Mouse (Mus musculus) neural tube, embryonic 13.5 days (tissue): ENCODE measurements at regions not wholly inside any gene's neighbourhood (a gene's known extent, or its start where the extent isn't known, plus 50 kb on each side); places are given as distances from the start of the nearest gene placed in this dataset.

ENCODE experiments used
- ATAC-seq: fragments of 200-750 bp; cut with Nextera tagmentation; 2 replicates; pipeline ENCODE4 v1.8.0; 2017; ENCODE audit warnings: low read depth, mild to moderate bottlenecking, moderate TSS enrichment, moderate library complexity
- H3K27ac ChIP-seq: fragments of 300-500 bp; sonication (generic); replicated peaks from 2 replicates; pipeline ENCODE4 v1.5.1; 2015; ENCODE audit warnings: moderate library complexity, mild to moderate bottlenecking, inconsistent platforms
- H3K27me3 ChIP-seq: fragments of 300-500 bp; sonication (generic); 2 replicates; pipeline ENCODE4 v1.6.1; 2015; ENCODE audit warnings: mild to moderate bottlenecking, inconsistent platforms
- H3K36me3 ChIP-seq: fragments of 300-500 bp; sonication (generic); 2 replicates; pipeline ENCODE4 v1.6.1; 2015; ENCODE audit warnings: mild to moderate bottlenecking, inconsistent platforms
- H3K4me1 ChIP-seq: fragments of 300-500 bp; sonication (generic); replicated peaks from 2 replicates; pipeline ENCODE4 v1.6.1; 2015; ENCODE audit warnings: inconsistent platforms
- H3K4me2 ChIP-seq: fragments of 300-500 bp; sonication (generic); 2 replicates; pipeline ENCODE4 v1.6.1; 2015; ENCODE audit warnings: inconsistent platforms, mild to moderate bottlenecking, moderate library complexity
- H3K4me3 ChIP-seq: fragments of 300-500 bp; sonication (generic); 2 replicates; pipeline ENCODE4 v1.5.1; 2015; ENCODE audit warnings: mild to moderate bottlenecking, inconsistent platforms
- H3K9ac ChIP-seq: fragments of 300-500 bp; sonication (generic); 2 replicates; pipeline ENCODE4 v1.6.1; 2015; ENCODE audit warnings: moderate library complexity, mild to moderate bottlenecking, inconsistent platforms
- H3K9me3 ChIP-seq: fragments of 300-500 bp; sonication (generic); 2 replicates; pipeline ENCODE4 v1.6.1; 2016; ENCODE audit warnings: inconsistent platforms
- WGBS: fragments of 180-500 bp; shearing (Covaris S2); methylation state at CpG from one replicate; pipeline ENCODE4 v1.1.7; 2015; 5-methylcytosine and 5-hydroxymethylcytosine counted together

DNA sequence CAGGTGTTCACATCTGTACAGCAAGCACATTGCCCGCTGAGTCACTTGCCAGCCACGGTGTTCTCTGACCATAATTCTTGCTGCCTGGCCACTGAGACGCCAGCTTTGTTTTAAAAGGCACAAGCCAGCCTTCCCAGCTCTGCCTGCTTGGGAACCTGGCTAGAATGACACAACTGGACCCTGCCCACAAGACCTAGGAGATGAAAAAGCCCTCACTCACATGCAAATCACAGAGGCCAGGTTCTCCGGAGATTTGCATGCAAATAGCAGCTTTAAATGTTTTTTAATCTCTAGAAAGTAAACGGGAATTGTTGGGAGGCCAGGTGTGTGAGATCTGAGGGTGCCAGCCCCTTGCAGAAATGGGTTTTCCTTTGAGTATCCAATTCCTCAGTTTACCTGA is 71.9 kb downstream of the 1810010D01Rik start:
- Histone ChIP-seq H3K9me3 (peaks cover 11% of the 10 kb centered on the region; the same call in 1 of the 2 replicates), H3K4me2 (no peak overlapping the region), H3K27ac (no peak overlapping the region), H3K36me3 (no peaks in the 10 kb centered on the region), H3K27me3 (peaks cover 3% of the 10 kb centered on the region; the same call in 1 of the 2 replicates), H3K9ac (no peak overlapping the region), H3K4me1 (0 out of 2 replicates have a peak, but pooled peaks cover 5% of the 10 kb centered on the region), H3K4me3 (no peak overlapping the region)
- ATAC-seq = no peak
- WGBS = 13% methylated on average over 5 of the region's 5 CpGs

DNA sequence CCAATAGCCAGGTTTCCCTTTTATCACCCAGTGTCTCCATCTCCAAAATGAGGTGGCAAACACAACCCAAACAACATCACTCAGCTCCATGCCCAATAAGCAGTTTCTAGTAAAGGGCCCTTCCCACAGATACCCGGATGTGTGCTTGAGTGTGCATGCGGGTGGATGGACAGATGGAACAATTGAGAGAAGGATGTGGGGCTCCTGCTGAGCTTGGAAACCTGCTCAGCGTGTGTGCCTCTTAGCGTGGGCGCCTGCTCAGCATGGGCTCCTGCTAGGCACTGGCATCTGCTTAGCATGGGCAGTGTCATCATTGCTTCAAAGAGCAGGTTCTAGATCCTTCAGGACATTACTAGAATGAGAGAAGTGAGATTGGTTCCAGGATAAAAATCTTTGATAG is 75.4 kb downstream of the 1810010D01Rik start:
- no peak for ATAC-seq
- Histone ChIP-seq H3K4me1 (peaks cover 13% of the 10 kb centered on the region), H3K9me3 (no peaks in the 10 kb centered on the region), H3K4me2 (no peak overlapping the region), H3K36me3 (no peaks in the 10 kb centered on the region), H3K27ac (no peak overlapping the region), H3K27me3 (peaks cover 3% of the 10 kb centered on the region; the same call in 1 of the 2 replicates), H3K4me3 (no peak overlapping the region), H3K9ac (no peak overlapping the region)
- 89% methylated on average over 5 of the region's 5 CpGs for WGBS

GRCm38 (mm10) chr7:145131438-145132159 is 76.3 kb downstream of the 1810010D01Rik start:
- no peak overlapping the region for H3K27ac ChIP-seq
- 87% methylated on average over 8 of the region's 8 CpGs for WGBS
- no peak overlapping the region for H3K4me3 ChIP-seq
- H3K9me3 ChIP-seq = no peaks in the 10 kb centered on the region
- H3K36me3 ChIP-seq = no peaks in the 10 kb centered on the region
- no peak overlapping the region for H3K9ac ChIP-seq
- H3K27me3 ChIP-seq = peaks cover 3% of the 10 kb centered on the region; the same call in 1 of the 2 replicates
- H3K4me2 ChIP-seq = no peak overlapping the region
- peaks cover 19% of the 10 kb centered on the region for H3K4me1 ChIP-seq
- no peak for ATAC-seq

DNA sequence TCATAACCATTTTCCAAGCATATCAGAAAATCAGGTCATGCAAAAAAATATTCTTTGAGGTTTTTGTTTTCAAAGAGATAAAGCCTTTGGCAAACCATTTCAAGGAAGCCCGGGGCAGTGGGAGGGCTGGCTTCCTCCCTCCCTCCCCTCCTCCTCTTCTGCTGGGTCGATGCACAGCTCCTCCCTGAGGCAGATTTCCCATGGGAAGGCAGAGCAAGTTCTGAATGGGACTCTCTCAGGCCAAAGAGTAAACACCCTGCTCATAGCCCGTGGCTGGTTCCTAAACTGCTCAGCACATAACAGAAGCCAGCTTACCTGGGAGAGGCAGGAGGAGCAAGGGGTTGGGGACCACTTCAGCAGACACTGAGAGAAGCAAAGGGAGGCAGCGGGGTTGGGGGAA is 77.9 kb downstream of the 1810010D01Rik start:
- Histone ChIP-seq H3K4me1 (peaks cover 14% of the 10 kb centered on the region), H3K27ac (no peak overlapping the region), H3K4me2 (no peak overlapping the region), H3K9me3 (no peaks in the 10 kb centered on the region), H3K9ac (no peak overlapping the region), H3K4me3 (no peak overlapping the region), H3K36me3 (no peaks in the 10 kb centered on the region), H3K27me3 (peaks cover 3% of the 10 kb centered on the region; the same call in 1 of the 2 replicates)
- no peak for ATAC-seq
- WGBS = 26% methylated on average over 4 of the region's 4 CpGs

DNA sequence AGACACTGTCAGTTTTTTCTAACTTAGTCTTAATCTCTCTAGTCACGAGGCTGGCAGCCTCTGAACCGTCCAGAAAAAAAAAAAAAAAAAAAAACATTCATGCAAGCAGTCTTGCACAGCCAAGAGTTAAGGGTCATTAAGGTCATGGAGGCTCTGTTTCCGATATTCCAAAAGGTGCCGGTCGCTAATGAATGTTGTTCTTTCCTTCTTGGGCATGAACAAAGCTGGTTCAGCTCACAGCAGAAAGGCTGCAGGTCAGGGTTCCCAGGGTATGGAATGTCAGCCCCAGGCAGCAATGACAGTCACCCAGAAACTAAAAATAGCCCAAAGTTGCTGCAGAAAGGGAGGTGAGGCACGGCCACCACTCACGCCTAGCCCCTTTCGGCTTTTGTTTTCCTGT is 80.3 kb downstream of the 1810010D01Rik start:
- no peaks in the 10 kb centered on the region for H3K36me3 ChIP-seq
- 38% methylated on average over 8 of the region's 8 CpGs for WGBS

GRCm38 (mm10) chr7:145127180-145127579 is 80.7 kb downstream of the 1810010D01Rik start:
- WGBS = 30% methylated on average over 4 of the region's 4 CpGs
- H3K4me1 ChIP-seq = peaks cover 14% of the 10 kb centered on the region
- H3K4me2 ChIP-seq = no peak overlapping the region
- H3K27ac ChIP-seq = no peak overlapping the region
- no peak overlapping the region for H3K4me3 ChIP-seq
- H3K9ac ChIP-seq = no peak overlapping the region
- no peak for ATAC-seq
- no peaks in the 10 kb centered on the region for H3K36me3 ChIP-seq
- no peaks in the 10 kb centered on the region for H3K27me3 ChIP-seq
- no peaks in the 10 kb centered on the region for H3K9me3 ChIP-seq

More for the DNA sequence above, 80.3 kb downstream of the 1810010D01Rik start:
- H3K4me1 ChIP-seq = peaks cover 14% of the 10 kb centered on the region
- ATAC-seq = no peak
- H3K27ac ChIP-seq = no peak overlapping the region
- no peaks in the 10 kb centered on the region for H3K9me3 ChIP-seq
- H3K27me3 ChIP-seq = no peaks in the 10 kb centered on the region
- H3K4me2 ChIP-seq = no peak overlapping the region
- no peak overlapping the region for H3K9ac ChIP-seq
- no peak overlapping the region for H3K4me3 ChIP-seq

DNA sequence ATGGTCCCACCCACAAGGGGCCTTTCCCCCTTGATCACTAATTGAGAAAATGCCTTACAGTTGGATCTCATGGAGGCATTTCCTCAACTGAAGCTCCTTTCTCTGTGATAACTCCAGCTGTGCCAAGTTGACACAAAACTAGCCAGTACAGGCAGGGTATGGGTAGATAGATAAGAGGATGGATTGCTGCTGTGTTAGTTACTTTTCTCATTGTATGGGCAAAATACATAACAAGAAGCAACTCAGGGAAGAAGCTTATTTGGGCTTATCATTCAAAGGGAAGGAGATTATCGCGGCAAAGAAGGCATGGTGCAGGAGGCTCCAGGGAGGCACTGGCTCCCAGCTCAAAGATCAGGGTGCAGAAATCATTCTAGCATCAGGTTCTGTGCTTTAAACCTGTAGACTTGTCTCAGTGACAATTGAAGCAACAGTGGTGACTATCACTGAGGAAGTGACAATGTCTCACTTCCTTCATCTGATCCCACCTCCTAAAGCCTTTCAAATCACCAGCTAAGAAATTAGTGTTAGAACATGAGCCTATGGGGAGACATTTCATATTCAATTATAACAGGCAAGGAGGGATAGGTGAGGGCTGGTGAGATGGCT is 83.8 kb downstream of the 1810010D01Rik start:
- H3K9me3 ChIP-seq = no peaks in the 10 kb centered on the region
- no peak overlapping the region for H3K4me2 ChIP-seq
- no peak for ATAC-seq
- no peak overlapping the region for H3K4me3 ChIP-seq
- no peak overlapping the region for H3K27ac ChIP-seq
- peaks cover 6% of the 10 kb centered on the region for H3K4me1 ChIP-seq
- no peaks in the 10 kb centered on the region for H3K36me3 ChIP-seq
- no peak overlapping the region for H3K9ac ChIP-seq
- 94% methylated on average over 2 of the region's 2 CpGs for WGBS
- H3K27me3 ChIP-seq = no peaks in the 10 kb centered on the region

- Histone ChIP-seq H3K36me3 (no peaks in the 10 kb centered on the region), H3K4me3 (no peak overlapping the region), H3K27me3 (no peaks in the 10 kb centered on the region), H3K9ac (no peak overlapping the region), H3K4me1 (peaks cover 6% of the 10 kb centered on the region), H3K27ac (no peak overlapping the region), H3K4me2 (no peak overlapping the region), H3K9me3 (no peaks in the 10 kb centered on the region)
- ATAC-seq = no peak
- WGBS = 85% methylated on average over 2 of the region's 2 CpGs
Observed at GRCm38 (mm10) chr7:145122471-145122870, 85.4 kb downstream of the 1810010D01Rik start.

DNA sequence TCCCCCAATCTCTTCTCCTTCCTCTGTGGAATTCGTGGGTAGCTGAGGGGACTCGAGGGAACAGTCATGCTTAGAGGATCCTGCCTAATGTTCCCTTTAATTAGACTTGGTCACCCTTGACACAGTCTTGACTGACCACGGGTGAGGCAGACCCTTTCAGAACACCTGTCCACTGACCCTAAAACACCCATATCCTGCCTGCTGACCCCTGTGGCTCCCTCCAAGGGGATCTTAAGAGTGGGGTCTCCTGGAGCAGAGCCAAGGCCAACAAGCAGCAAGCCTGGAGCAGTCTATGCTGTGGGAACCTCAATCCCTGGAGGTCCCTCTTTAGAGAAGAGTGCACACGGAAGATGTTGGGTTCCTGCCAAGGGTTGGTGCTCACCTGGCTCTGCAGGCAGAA is 89.5 kb downstream of the 1810010D01Rik start:
- 83% methylated on average over 4 of the region's 4 CpGs for WGBS
- Histone ChIP-seq H3K4me1 (no peaks in the 10 kb centered on the region; the same call in 1 of the 2 replicates), H3K4me3 (no peak overlapping the region), H3K9ac (no peak overlapping the region), H3K4me2 (no peak overlapping the region), H3K36me3 (no peaks in the 10 kb centered on the region), H3K9me3 (no peaks in the 10 kb centered on the region), H3K27me3 (no peaks in the 10 kb centered on the region), H3K27ac (no peak overlapping the region)
- no peak for ATAC-seq

DNA sequence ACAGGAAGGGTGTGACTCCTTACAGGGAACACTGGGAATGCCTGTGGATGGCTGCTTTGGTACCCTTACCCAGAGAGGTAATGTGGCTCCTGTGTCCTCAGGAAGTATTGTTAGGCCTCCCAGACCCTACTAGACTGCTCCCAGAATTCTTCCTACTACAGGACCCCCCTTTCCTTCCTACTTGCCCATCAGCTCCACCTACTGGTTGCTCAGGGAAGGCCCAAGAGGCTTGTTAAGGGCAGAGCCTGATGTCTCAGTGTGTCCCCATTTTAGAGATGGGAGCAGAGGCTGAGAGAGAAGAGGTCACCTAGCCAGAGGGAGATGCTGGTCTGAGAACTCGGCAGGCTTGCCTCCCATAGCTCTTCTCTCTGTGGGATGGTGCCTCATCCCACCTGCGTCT is 93.3 kb downstream of the 1810010D01Rik start:
- WGBS = 80% methylated on average over 2 of the region's 2 CpGs
- no peak overlapping the region for H3K9ac ChIP-seq
- no peaks in the 10 kb centered on the region for H3K9me3 ChIP-seq
- no peak for ATAC-seq
- no peaks in the 10 kb centered on the region for H3K36me3 ChIP-seq
- H3K27me3 ChIP-seq = no peaks in the 10 kb centered on the region
- H3K4me2 ChIP-seq = no peak overlapping the region
- H3K4me1 ChIP-seq = peaks cover 16% of the 10 kb centered on the region
- H3K27ac ChIP-seq = no peak overlapping the region
- no peak overlapping the region for H3K4me3 ChIP-seq

GRCm38 (mm10) chr7:145114145-145114544 is 93.8 kb downstream of the 1810010D01Rik start:
- Histone ChIP-seq H3K4me1 (peaks cover 16% of the 10 kb centered on the region), H3K4me3 (no peak overlapping the region), H3K27ac (no peak overlapping the region), H3K9ac (no peak overlapping the region), H3K9me3 (no peaks in the 10 kb centered on the region), H3K36me3 (no peaks in the 10 kb centered on the region), H3K27me3 (no peaks in the 10 kb centered on the region), H3K4me2 (no peak overlapping the region)
- 60% methylated on average over 2 of the region's 2 CpGs for WGBS
- no peak for ATAC-seq

DNA sequence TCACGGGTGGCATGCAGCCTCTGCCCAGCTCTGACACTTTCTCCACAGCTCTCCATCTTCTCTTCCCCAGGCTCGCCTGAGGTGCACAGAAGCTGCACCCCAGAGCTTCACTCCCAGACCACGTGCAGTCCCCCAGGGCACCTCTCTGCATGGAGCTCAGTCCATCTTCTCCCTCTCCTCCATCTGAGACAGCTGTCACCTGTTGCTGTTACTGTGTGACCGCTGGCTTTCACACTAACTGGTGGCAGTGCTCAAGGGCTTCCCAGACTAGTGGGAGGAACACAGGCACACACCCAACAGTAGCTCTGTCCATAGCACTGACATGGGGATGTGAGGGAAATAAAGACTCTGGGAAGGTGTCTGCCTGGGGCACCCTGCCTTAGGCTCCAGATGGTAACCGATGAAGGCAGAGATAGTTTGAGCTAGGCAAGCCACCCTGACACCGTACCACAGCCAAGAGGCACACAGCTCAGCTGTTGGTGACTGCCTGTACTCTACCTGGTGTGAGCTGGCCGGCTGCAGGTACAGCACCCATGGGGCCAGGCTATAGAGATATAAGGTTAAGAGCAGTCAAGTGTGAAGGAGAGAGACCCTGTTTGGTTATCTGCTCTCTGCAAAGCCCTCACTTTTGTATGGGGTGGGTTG is 94.9 kb downstream of the 1810010D01Rik start:
- Histone ChIP-seq H3K4me3 (no peak overlapping the region), H3K9ac (no peak overlapping the region), H3K36me3 (no peaks in the 10 kb centered on the region), H3K27me3 (no peaks in the 10 kb centered on the region), H3K4me2 (no peak overlapping the region), H3K4me1 (peaks cover 16% of the 10 kb centered on the region), H3K9me3 (no peaks in the 10 kb centered on the region), H3K27ac (no peak overlapping the region)
- 79% methylated on average over 7 of the region's 7 CpGs for WGBS
- no peak for ATAC-seq
